Mouse (Mus musculus) Patski (cell line): Measurements from ENCODE around the gene Ptov1. TPM values are rescaled to one million over a fixed set of nuclear protein-coding genes. Genes with fewer than 3 reads are reported as not detected.

ENCODE experiments used
- ATAC-seq: fragments of 100-300 bp; one replicate; pipeline ENCODE4 v1.8.0; 2021
- CTCF ChIA-PET: fragments of 350-600 bp; sonication (Branson Sonifier 250); formaldehyde crosslinking; loops from one replicate; lab custom pipeline; 2022; ENCODE audit warnings: inconsistent platforms; lab: Charles Lee
- POLR2A ChIA-PET: fragments of 350-600 bp; sonication (Branson Sonifier 250); formaldehyde crosslinking; loops from one replicate; lab custom pipeline; 2022; ENCODE audit warnings: antibody characterized with exemption, inconsistent platforms; lab: Charles Lee
- DNase-seq: peaks from one replicate; pipeline ENCODE4 v3.0.0-alpha.2; 2011; ENCODE audit warnings: low read depth, low spot score
- H3K27me3 ChIP-seq: fragments of 371-371 bp; one replicate; pipeline ENCODE4 v1.5.1; 2021
- CTCF ChIP-seq: fragments of 100-300 bp; IDR thresholded peaks from one replicate; pipeline ENCODE4 v1.5.1; 2021
- in situ Hi-C: fragments of 300-500 bp; cut with MboI; formaldehyde crosslinking; loops from 3 replicates; pipeline ENCODE4 v1.11.1; 2018; ENCODE audit warnings: low pct_unique_long_range_greater_than_20kb, mixed read lengths
- polyA plus RNA-seq: library from polyadenylated mRNA; unstranded; gene quantifications from one replicate; pipeline ENCODE4 v1.2.3, GENCODE M21; 2021

Gene Ptov1
- polyA plus RNA-seq, 1 experiment from 2014 or later, result 308 TPM

DNA sequence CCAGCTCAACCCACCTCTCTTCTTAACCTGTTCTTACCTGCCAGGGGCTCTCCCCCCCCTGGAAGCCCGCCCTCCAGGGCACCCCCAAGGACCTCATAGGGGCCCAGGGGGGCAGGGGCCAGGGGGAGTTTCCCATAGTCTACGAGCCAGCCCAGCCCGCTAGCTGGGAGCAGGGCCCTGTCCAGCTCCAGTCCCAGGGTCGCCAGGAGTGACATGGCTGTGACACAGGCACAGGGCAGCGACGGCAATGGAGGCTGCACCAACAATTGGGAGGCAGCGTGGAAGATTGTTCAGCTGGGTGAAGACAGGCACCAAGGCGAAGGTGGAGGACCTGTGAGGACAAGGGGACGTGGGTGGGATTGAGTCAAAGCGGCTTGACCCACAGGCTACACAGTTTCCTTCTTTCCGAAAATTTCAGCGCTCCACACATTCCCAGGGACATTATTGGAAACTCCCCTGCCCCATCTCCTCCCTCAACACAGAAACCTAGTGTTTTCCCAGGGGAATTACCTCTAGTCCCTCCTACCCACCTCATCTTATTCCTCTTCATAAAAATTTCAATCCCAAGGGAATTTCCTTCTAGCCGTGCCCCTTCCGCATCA lies 54.5 kb downstream of the Ptov1 start:
- CTCF ChIA-PET, result interaction anchor here (1.1 to 3.9 kb wide), 3 partner anchors 9 to 13 kb away, joined by 3 to 21 read pairs (median 3); no protein-coding TSS in a partner anchor
- DNase-seq (no peak), ATAC-seq (no peak)
- in situ Hi-C loops, result loop anchor here (5.0 kb wide), 1 partner anchor 68 kb away; the partner anchor contains the start of gene Vrk3
- no peak for TF ChIP-seq CTCF
- no peaks in the 10 kb centered on the region for H3K27me3 ChIP-seq
- POLR2A ChIA-PET, result no interaction called here

DNA sequence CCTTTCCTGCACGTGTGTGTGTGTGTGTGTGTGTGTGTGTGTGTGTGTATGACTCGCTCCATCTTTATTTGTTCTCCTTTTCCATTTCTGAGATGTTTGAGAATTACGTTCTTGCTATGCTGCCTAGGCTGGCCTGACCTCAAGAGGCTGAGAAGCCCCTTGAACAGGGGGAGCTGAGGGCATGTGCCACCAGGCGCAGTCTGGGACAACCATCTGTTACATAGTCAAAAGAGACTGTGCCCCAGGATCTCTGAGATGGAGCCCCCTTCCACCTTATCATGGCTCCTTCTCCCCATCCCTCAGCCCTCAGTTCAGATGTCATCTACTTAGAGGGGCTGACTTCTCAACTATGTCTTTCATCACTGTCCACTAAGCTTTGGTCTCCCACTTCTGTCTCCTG lies 55.2 kb downstream of the Ptov1 start:
- ATAC-seq, result no peak
- ChIA-PET CTCF (interaction anchor here (0.8 to 1.1 kb wide), 2 partner anchors 11 to 13 kb away, joined by 3 read pairs; no protein-coding TSS in a partner anchor), POLR2A (no interaction called here)
- no peaks in the 10 kb centered on the region for H3K27me3 ChIP-seq
- DNase-seq, result no peak
- in situ Hi-C loops, result no loop called here
- TF ChIP-seq CTCF, result no peak

- ChIA-PET CTCF (interaction anchor here (0.8 to 1.1 kb wide), 2 partner anchors 12 kb away, joined by 3 read pairs; no protein-coding TSS in a partner anchor), POLR2A (no interaction called here)
- no peak for TF ChIP-seq CTCF
- no peaks in the 10 kb centered on the region for H3K27me3 ChIP-seq
- in situ Hi-C loops, result no loop called here
- DNase-seq (no peak), ATAC-seq (no peak)
Measured at GRCm38 (mm10) chr7:44813985-44814384, 55.6 kb downstream of the Ptov1 start.

Other genes with a start within 250 kb of the Ptov1 start
- gene Myh14, start 198.9 kb downstream of the Ptov1 start, polyA plus RNA-seq, result 0.31 TPM
- not detected for gene Izumo2, start 161.0 kb downstream of the Ptov1 start, polyA plus RNA-seq
- gene Vrk3, start 121.4 kb downstream of the Ptov1 start, polyA plus RNA-seq, result 51.5 TPM
- 1.8 TPM for gene Zfp473, start 118.7 kb downstream of the Ptov1 start, polyA plus RNA-seq
- 48.7 TPM for gene Nup62, start 53.7 kb downstream of the Ptov1 start, polyA plus RNA-seq
- 2.2 TPM for gene Il4i1, start 53.4 kb downstream of the Ptov1 start, polyA plus RNA-seq
- 76.6 TPM for gene Atf5, start 53.1 kb downstream of the Ptov1 start, polyA plus RNA-seq
- 99.9 TPM for gene Akt1s1, start 20.8 kb downstream of the Ptov1 start, polyA plus RNA-seq
- 59.1 TPM for gene Tbc1d17, start 20.7 kb downstream of the Ptov1 start, polyA plus RNA-seq
- 43.2 TPM for gene Pnkp, start 12.6 kb downstream of the Ptov1 start, polyA plus RNA-seq
- gene Med25, start 22.9 kb upstream of the Ptov1 start, polyA plus RNA-seq, result 96.8 TPM
- 16.9 TPM for gene Fuz, start 26.3 kb upstream of the Ptov1 start, polyA plus RNA-seq
- gene Ap2a1, start 59.7 kb upstream of the Ptov1 start, polyA plus RNA-seq, result 104 TPM
- gene Tsks, start 73.4 kb upstream of the Ptov1 start, polyA plus RNA-seq, result 0.06 TPM
- 22.1 TPM for gene Cpt1c, start 105.1 kb upstream of the Ptov1 start, polyA plus RNA-seq
- 514 TPM for gene Prmt1, start 116.8 kb upstream of the Ptov1 start, polyA plus RNA-seq
- gene Irf3, start 127.9 kb upstream of the Ptov1 start, polyA plus RNA-seq, result 108 TPM
- gene Bcl2l12, start 128.9 kb upstream of the Ptov1 start, polyA plus RNA-seq, result 19.9 TPM
- 80.3 TPM for gene Scaf1, start 146.6 kb upstream of the Ptov1 start, polyA plus RNA-seq
- 78.9 TPM for gene Rras, start 148.2 kb upstream of the Ptov1 start, polyA plus RNA-seq
- gene Prr12, start 183.1 kb upstream of the Ptov1 start, polyA plus RNA-seq, result 35.8 TPM
- 77.4 TPM for gene Nosip, start 192.6 kb upstream of the Ptov1 start, polyA plus RNA-seq
- gene Prrg2, start 192.9 kb upstream of the Ptov1 start, polyA plus RNA-seq, result 38.6 TPM
- gene Rcn3, start 222.4 kb upstream of the Ptov1 start, polyA plus RNA-seq, result 21.7 TPM
- gene Fcgrt, start 234.1 kb upstream of the Ptov1 start, polyA plus RNA-seq, result 22.2 TPM